Mouse (Mus musculus): Measurements from ENCODE around the gene Eef2.

- TF ChIP-seq CTCF (IDR thresholded peaks at IDR 0.05; ENCODE audit: extremely low read depth, insufficient read depth, low read length) (no peak), POLR2A (IDR thresholded peaks at IDR 0.05; ENCODE audit: extremely low read depth, insufficient read depth, low read length) (0 out of 2 replicates have a peak, but pooled peaks have one; percentile 44)
Observed at GRCm38 (mm10) chr10:81168521-81169244, 7.7 kb upstream of the Eef2 start.
